ENCODE assay signal across 8 mouse cellular contexts in the genomic region with DNA sequence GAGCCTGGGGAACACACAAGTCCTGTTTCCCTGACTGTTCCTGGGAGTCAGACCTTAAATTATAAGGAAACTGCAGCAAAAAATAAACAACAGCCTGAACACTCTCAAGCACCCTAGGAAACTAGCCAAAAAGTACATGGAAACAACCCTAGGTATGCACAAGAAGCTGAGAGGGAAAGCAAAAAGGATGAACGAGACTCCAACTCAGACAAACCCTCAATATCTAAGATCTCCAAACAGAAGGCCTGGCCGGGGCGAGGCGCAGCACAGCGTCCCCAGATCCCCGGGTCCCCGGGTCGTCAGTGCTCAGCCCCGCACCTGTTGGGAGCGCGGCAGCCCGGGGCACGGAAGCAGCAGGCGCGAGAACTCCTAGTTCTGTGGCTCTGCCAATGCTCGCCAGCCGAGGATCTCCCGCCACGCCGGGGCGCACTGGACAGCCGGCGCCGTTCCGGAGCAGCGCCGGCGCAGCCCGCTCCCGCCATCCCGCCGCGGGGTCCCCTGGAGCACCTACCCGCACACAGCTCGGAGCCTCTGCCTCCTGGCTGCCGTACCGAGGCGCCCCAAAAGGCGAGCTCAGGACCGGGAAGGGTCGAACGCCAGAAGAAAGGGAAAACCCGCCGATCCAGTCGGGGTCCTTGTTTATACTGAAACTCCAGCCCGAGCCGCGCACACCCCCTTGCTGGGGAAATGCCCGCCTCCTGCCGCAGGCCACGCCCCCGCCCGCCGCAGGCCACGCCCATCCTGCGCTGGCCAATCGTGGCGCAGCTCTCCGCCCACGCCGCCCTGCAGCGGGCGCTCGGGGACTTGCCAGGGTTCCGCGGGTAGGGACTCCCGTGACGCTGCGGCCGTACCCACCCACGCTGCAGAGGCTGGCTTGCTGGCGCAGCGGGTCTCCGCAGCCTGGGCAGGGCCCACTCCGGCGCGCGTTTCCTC.
DNase-seq lines count a peak whose midpoint lies in the region; ATAC-seq lines count a peak whose summit lies in the region.

No protein-coding gene starts in this region.

- H3K27me3 ChIP-seq in megakaryocyte, embryonic 14.5 days (replicated peaks), result no peaks in the 10 kb centered on the region

- peak overlapping the region; percentile 97 for H3K4me3 ChIP-seq in megakaryocyte, embryonic 14.5 days (replicated peaks)

- H3K36me3 ChIP-seq in megakaryocyte, embryonic 14.5 days (replicated peaks; ENCODE audit: low read length), result peaks cover 4% of the 10 kb centered on the region

- H3K4me1 ChIP-seq in megakaryocyte, embryonic 14.5 days, result peaks cover 68% of the 10 kb centered on the region

- peak; percentile 84 for ATAC-seq in inflammation-experienced regulatory T-cells, adult 6 months

- DNase-seq in adrenal gland, adult (ENCODE audit: inconsistent age in 2 of 2, low spot score in 1 of 2), result peak; percentile 97 to 99
- peak; percentile 93 for DNase-seq in embryo, embryonic 10 days (ENCODE audit: low spot score)
- peak; percentile 96 for DNase-seq in gastrocnemius, postnatal 10 days
- DNase-seq in left cerebral cortex, adult 9 months (ENCODE audit: low spot score in 2 of 2), result peak; percentile 91 to 96
- peak; percentile 96 for DNase-seq in right cerebral cortex, adult 2 months (ENCODE audit: low spot score in 2 of 2)
- peak; percentile 77 for DNase-seq in urinary bladder, postnatal 10 days (ENCODE audit: low spot score)

- no peaks in the 10 kb centered on the region for H3K9me3 ChIP-seq in megakaryocyte, embryonic 14.5 days

Comparison
In these comparisons a context has a peak if more than half of its experiments do, and no peak if none do; other contexts are left out.
1. Peak in every context shown above with its lines: DNase-seq, ATAC-seq and H3K4me3 ChIP-seq.